ENCODE assay signal across 11 mouse cellular contexts in the genomic region with DNA sequence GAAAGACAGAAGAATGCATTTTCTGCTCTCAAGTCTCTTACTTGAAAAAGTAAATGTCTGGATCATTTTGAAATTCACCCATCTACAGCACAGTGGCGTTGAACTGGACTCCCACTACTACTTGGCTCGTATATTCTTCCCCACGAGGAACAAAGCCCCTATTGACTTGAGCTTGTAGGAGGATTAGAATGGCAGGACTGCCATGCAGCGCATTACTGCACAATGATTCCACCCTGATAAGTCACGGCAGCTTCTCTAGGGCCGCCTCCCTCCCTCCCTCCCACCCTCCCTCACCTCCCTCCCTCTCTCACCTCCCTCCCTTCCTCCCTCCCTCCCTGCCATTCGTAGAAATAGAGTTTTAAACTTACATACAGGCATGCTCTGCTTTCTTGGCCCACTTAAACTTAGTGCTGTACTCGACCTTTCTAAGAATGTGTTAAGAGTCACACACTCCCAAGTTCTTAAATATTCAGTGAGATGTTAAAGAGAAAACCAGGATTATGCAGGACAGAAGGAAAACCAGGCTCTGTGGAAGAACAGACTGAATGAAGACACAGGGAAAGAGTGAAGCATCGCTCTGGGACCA. TPM values are rescaled to one million over a fixed set of nuclear protein-coding genes. Genes with fewer than 3 reads are reported as not detected.
A peak's percentile ranks its signal among the peaks of the same experiment; 100 is the strongest.
DNase-seq lines count a peak whose midpoint lies in the region; ATAC-seq and TF ChIP-seq lines count a peak whose summit lies in the region.
"Had no signal": no experiment of that assay in that cellular context is flagged by ENCODE, and none has a peak within 500 bp of the region (broad histone marks: within the 10 kb centered on the region; RNA-seq: fewer than 3 reads in every experiment).

No protein-coding gene starts in this region.

- H3K27ac ChIP-seq in gastrocnemius, adult 2 months = 0 out of 2 replicates have a peak overlapping the region, but pooled peaks have one; percentile 9
- H3K27ac ChIP-seq in limb, embryonic 12.5 days = peak overlapping the region; percentile 2; the same call in 1 of the 2 replicates
- H3K27ac ChIP-seq in limb, embryonic 10.5 days = no peak overlapping the region
- no peak overlapping the region for H3K27ac ChIP-seq in midbrain, embryonic 13.5 days

- no peak overlapping the region for H3K9ac ChIP-seq in limb, embryonic 12.5 days (replicated peaks)
- H3K9ac ChIP-seq in midbrain, embryonic 13.5 days (replicated peaks) = no peak overlapping the region

- H3K36me3 ChIP-seq in limb, embryonic 12.5 days = no peaks in the 10 kb centered on the region
- H3K36me3 ChIP-seq in limb, embryonic 10.5 days = no peaks in the 10 kb centered on the region
- H3K36me3 ChIP-seq in midbrain, embryonic 13.5 days = no peaks in the 10 kb centered on the region

- no peak overlapping the region for H3K4me3 ChIP-seq in gastrocnemius, adult 2 months
- no peak overlapping the region for H3K4me3 ChIP-seq in limb, embryonic 12.5 days (replicated peaks)
- no peak overlapping the region for H3K4me3 ChIP-seq in limb, embryonic 10.5 days
- H3K4me3 ChIP-seq in midbrain, embryonic 13.5 days (replicated peaks) = no peak overlapping the region

- TF ChIP-seq CTCF in gastrocnemius, adult 2 months (IDR thresholded peaks at IDR 0.05) = no peak
- TF ChIP-seq CTCF in brain, embryonic 14.5 days (IDR thresholded peaks at IDR 0.05; ENCODE audit: borderline replicate concordance, extremely low read depth, insufficient read depth, insufficient read length) = no peak

- 61% methylated on average over 9 of the region's 9 CpGs for WGBS in limb, embryonic 12.5 days
- 80% methylated on average over 9 of the region's 9 CpGs for WGBS in limb, embryonic 10.5 days
- WGBS in midbrain, embryonic 13.5 days = 17% methylated on average over 9 of the region's 9 CpGs

- H3K4me2 ChIP-seq in limb, embryonic 12.5 days = no peak overlapping the region
- no peak overlapping the region for H3K4me2 ChIP-seq in midbrain, embryonic 13.5 days (replicated peaks)

- no peak for ATAC-seq in limb, embryonic 12.5 days (ENCODE audit: insufficient number of reproducible peaks, insufficient read depth, low FRiP score, low TSS enrichment, low read depth)
- peak; percentile 80 for ATAC-seq in midbrain, embryonic 13.5 days
- ATAC-seq: forebrain, embryonic 14.5 days had no signal

- DNase-seq in gastrocnemius, adult 2 months = peak; percentile 10
- no peak for DNase-seq in gastrocnemius, adult 18-20 months (ENCODE audit: low spot score)
- no peak for DNase-seq in limb, embryonic 10.5 days (ENCODE audit: low spot score)
- peak; percentile 72 for DNase-seq in brain, embryonic 14.5 days (ENCODE audit: low read depth)
- DNase-seq in thymus, postnatal 4 days = no peak
- DNase-seq in spleen, adult 12 weeks (ENCODE audit: low spot score) = no peak
- DNase-seq: B cell, adult 2 months; heart, postnatal 4 days had no signal

- H3K4me1 ChIP-seq in limb, embryonic 12.5 days (replicated peaks) = peaks cover 27% of the 10 kb centered on the region
- peaks cover 18% of the 10 kb centered on the region for H3K4me1 ChIP-seq in limb, embryonic 10.5 days
- peaks cover 34% of the 10 kb centered on the region for H3K4me1 ChIP-seq in midbrain, embryonic 13.5 days (replicated peaks)

- intact Hi-C loops in gastrocnemius, adult 2 months (cut with DNase I) = no loop called here

- H3K27me3 ChIP-seq in limb, embryonic 12.5 days = no peaks in the 10 kb centered on the region
- no peaks in the 10 kb centered on the region for H3K27me3 ChIP-seq in limb, embryonic 10.5 days (ENCODE audit: low read depth, poor library complexity, severe bottlenecking)
- no peaks in the 10 kb centered on the region for H3K27me3 ChIP-seq in midbrain, embryonic 13.5 days

- TF ChIP-seq POLR2A in brain, embryonic 14.5 days (IDR thresholded peaks at IDR 0.05; ENCODE audit: borderline replicate concordance, extremely low read depth, insufficient read depth, insufficient read length, poor library complexity, severe bottlenecking) = no peak

- no peaks in the 10 kb centered on the region for H3K9me3 ChIP-seq in limb, embryonic 12.5 days
- no peaks in the 10 kb centered on the region for H3K9me3 ChIP-seq in limb, embryonic 10.5 days (replicated peaks)
- H3K9me3 ChIP-seq in midbrain, embryonic 13.5 days = no peaks in the 10 kb centered on the region

RNA-seq across cellular contexts. Expression of a gene that starts 54.5 kb away (rescaled TPM):
- total RNA-seq in gastrocnemius, adult 2 months (2021) = 10 to 100 TPM; 67.7 to 71.6 TPM
- total RNA-seq in gastrocnemius, adult 18-20 months (2021) = 10 to 100 TPM; 44.8 to 52.1 TPM
- polyA plus RNA-seq in limb, embryonic 12.5 days (2016; fragmentation: Nextera tagmentation; extraction: Ambion mirVana) = 32.4 and 37.8 TPM in 2 replicates
- 25.4 and 25.6 TPM in 2 replicates for polyA plus RNA-seq in limb, embryonic 10.5 days (2016; fragmentation: Nextera tagmentation; extraction: Ambion mirVana)
- polyA plus RNA-seq in brain, embryonic 14.5 days (2012; rRNA removed) = 39.7 and 57.6 TPM in 2 replicates
- polyA plus RNA-seq in midbrain, embryonic 13.5 days (2015; fragmentation: Nextera tagmentation; extraction: Ambion mirVana) = 11.3 and 14.9 TPM in 2 replicates

Comparison
In these comparisons a context has a peak if more than half of its experiments do, and no peak if none do; other contexts are left out.
1. DNase-seq: peak in gastrocnemius, adult 2 months (single experiment) and brain, embryonic 14.5 days (single experiment); none in gastrocnemius, adult 18-20 months (single experiment), limb, embryonic 10.5 days (single experiment), thymus, postnatal 4 days (single experiment) and spleen, adult 12 weeks (single experiment).
2. H3K27ac ChIP-seq: peak in gastrocnemius, adult 2 months (single experiment) and limb, embryonic 12.5 days (single experiment); none in limb, embryonic 10.5 days (single experiment) and midbrain, embryonic 13.5 days (single experiment).